Mouse (Mus musculus): ENCODE results near the gene Kcnip4.

Kcnip4 gene

GRCm38 (mm10) chr5:48588014-48588413 is 936.7 kb downstream of the Kcnip4 start:
- no peak for DNase-seq (ENCODE audit: low read depth, low spot score)

- no peak for DNase-seq (ENCODE audit: low read depth, low spot score)
Measured at GRCm38 (mm10) chr5:48583431-48583830, 941.3 kb downstream of the Kcnip4 start.

DNA sequence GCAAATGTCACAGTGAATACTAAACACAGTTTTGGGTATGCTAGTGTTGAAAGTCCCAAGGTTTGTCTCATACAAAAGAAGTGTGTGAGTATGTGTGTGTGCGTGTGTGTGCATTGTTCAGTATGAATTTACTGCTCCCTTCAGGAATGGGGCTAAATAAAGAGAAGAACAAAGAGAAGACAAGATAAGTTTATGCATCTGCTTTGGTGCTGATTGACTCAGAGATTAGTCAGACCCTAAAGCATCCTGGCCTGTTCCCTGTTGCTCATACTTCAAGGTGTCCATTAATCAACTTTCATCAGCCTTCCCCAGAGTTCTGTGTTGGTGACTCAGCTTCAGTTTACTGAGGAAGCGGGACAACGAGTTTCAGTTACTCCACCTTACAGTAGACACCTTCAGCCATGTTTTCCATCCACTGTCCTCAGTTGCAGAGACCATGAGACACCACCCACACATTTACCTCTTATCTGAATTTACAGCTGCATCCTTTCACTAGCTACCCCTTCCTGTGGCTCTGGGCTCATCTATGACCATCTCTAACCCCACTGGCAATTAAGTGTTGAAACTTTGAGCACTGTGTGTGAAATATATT is 960.6 kb downstream of the Kcnip4 start:
- DNase-seq (ENCODE audit: low read depth, low spot score) = no peak

- no peak for DNase-seq (ENCODE audit: low read depth, low spot score)
Measured at GRCm38 (mm10) chr5:48551753-48552152, 973.0 kb downstream of the Kcnip4 start.

GRCm38 (mm10) chr5:48545825-48546224 is 978.9 kb downstream of the Kcnip4 start:
- DNase-seq (ENCODE audit: low read depth, low spot score) = no peak

- DNase-seq (ENCODE audit: low read depth, low spot score) = no peak
Measured at GRCm38 (mm10) chr5:48544784-48545734, 979.6 kb downstream of the Kcnip4 start.

- DNase-seq (ENCODE audit: low read depth, low spot score) = no peak
Measured at GRCm38 (mm10) chr5:48518035-48518434, 1006.7 kb downstream of the Kcnip4 start.

- no peak for DNase-seq (ENCODE audit: low read depth, low spot score)
Measured at GRCm38 (mm10) chr5:48513354-48513753, 1011.4 kb downstream of the Kcnip4 start.

DNA sequence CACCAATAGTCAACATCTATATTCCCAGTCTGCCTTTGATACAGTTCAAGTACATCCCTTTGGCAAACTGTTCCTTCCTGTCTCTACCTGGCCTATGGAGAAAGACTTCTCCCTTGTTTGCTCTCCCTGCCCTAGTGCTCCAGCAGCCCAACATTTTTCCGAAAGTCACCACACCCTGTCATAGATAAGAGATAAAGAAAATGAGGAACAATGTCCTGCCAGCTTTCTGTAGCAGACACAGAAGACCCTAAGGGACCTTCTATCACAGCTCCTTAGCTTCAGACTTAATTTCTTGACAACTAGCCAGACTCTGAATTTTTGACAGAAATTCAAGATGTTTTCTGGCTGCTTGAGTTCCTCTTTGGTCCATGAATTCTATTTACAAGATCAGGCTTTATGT is 1013.4 kb downstream of the Kcnip4 start:
- DNase-seq (ENCODE audit: low read depth, low spot score) = no peak

GRCm38 (mm10) chr5:48510241-48510640 is 1014.5 kb downstream of the Kcnip4 start:
- no peak for DNase-seq (ENCODE audit: low read depth, low spot score)

GRCm38 (mm10) chr5:48509194-48509930 is 1015.3 kb downstream of the Kcnip4 start:
- DNase-seq (ENCODE audit: low read depth, low spot score) = no peak

DNA sequence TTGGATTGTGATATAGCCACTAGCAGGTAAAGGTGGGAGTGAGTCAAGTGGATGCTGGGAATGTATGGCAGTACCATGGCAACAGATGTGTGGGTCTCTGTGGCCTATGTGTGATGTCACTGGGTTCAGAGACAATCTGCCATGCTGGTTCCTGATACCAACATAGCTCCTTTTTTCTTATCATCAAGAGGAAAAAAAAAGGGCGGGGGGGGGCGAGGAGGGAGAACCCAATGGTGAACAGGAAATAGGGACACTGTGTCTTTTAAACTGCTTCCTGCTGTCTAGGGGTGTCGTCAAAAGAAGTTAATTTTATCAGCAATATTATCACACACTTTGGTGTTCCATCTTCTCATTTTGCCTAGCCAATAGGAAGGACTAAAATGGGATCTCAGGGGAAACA is 1021.6 kb downstream of the Kcnip4 start:
- no peak for DNase-seq (ENCODE audit: low read depth, low spot score)

- no peak for DNase-seq (ENCODE audit: low read depth, low spot score)
Measured at GRCm38 (mm10) chr5:48502442-48502841, 1022.3 kb downstream of the Kcnip4 start.

- DNase-seq (ENCODE audit: low read depth, low spot score) = no peak
Measured at GRCm38 (mm10) chr5:48500204-48500603, 1024.5 kb downstream of the Kcnip4 start.

DNA sequence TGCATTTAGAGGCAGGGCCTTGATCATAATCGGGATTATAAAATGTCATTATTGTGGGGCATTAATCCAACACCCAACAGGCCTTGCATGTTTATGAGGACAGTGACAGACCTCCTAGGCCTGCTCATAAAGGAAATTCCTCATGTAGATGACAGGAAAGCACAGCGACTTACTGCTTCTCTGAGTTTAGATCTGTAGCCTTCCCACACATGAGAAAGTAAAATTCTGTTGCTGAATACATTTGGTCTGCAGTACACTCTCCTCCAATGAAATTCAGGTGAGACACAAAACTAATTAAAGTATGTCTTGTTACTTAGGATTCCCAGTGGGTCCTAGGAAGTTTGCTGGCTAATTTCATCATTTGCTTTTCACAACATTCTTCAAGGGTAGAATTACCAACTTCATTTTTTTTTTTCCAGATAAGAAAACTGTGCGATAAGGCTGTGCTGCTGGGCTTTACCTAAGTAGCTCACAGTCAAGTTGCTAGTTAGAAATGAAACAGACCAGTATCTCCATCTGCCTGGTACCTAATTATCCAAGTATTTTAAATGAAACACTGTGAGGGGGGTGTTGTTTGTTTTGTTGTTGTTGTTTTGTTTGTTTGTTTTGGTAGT is 1033.7 kb downstream of the Kcnip4 start:
- DNase-seq (ENCODE audit: low read depth, low spot score) = no peak

DNA sequence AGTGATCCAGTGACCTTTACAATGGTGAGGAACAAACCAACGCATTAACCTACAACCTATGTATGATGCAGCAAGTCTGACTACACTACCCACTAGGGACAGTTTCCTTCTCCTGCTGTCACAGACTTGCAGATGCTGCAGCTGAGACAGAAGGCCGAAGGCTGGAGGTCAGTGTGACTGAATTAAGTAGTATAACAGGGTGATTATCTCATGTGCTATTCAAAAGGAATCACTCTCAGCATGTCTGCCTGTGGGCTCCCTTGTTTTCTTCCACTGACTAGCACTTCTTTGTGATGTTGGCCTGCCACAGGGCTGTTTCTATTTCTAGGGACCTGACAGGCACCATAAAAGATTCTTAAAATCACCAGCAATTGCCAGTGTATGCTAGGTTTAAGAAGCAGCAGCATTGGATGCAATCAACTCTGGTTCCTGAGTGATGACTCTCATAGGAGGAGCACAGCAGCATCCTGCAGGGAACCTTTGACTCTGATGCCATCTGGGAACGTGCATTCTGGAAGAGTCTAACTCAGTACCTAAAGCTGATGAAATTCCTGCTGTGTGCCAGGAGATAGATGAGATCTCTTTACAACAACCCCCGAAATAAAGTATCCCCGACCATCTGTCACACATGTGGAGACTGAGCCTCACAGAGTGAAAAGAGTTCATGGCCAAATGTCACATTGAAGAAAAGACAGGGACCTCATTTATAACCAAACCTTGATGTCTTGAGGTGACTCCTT is 1035.0 kb downstream of the Kcnip4 start:
- no peak for DNase-seq (ENCODE audit: low read depth, low spot score)

DNA sequence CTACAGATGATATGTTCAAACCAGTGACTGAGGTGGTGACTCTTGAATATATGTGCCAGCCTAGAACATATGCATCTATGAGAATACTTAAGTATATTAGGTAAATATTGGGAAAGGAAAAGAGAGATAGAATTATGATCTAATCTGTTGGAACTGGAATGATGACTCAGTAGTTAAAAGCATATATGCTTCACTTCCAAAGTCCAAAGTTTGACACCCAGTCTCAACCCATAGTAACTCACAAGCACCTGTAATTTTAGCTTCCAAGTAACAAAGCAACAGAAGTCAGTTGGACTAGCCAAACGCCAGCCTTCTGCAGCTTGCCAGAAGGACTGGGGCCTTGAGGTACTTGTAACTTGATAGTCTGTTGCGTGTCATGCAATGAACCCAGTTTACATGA is 1041.6 kb downstream of the Kcnip4 start:
- DNase-seq (ENCODE audit: low read depth, low spot score) = no peak

- DNase-seq (ENCODE audit: low read depth, low spot score) = no peak
Measured at GRCm38 (mm10) chr5:48460221-48460620, 1064.5 kb downstream of the Kcnip4 start.

GRCm38 (mm10) chr5:48448888-48449287 is 1075.8 kb downstream of the Kcnip4 start:
- no peak for DNase-seq (ENCODE audit: low read depth, low spot score)

GRCm38 (mm10) chr5:48430459-48430858 is 1094.2 kb downstream of the Kcnip4 start:
- peak; percentile 2 for DNase-seq (ENCODE audit: low read depth, low spot score)

DNA sequence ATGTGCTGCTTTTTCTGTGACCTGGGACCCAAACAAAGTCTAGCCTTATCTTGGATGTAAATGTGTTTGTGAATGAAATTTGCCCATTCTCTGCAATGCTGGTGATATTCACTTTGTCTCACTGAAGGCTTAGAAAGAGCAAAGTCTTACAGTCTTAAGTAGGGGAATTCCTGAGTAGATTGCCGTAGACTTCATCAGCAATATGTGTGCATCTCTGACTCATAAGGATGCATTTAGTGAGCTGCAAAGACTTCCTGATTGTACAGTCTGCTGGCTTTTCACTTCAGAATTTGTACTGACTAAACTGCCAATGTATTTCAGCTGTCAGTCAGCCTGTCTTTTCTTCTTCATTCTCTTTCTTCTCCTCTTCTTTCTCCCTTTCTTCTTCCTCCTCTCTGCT is 1102.8 kb downstream of the Kcnip4 start:
- DNase-seq (ENCODE audit: low read depth, low spot score) = no peak
